Mouse (Mus musculus) ovary, adult 2 months (tissue): ENCODE data around the gene Gk2. TPM values are rescaled to one million over a fixed set of nuclear protein-coding genes. Genes with fewer than 3 reads are reported as not detected.

Experiments used
- polyA plus RNA-seq: library from polyadenylated mRNA; depleted of rRNA; stranded (reverse); fragments of >200 nt; gene quantifications from 2 replicates; pipeline ENCODE4 v1.2.3, GENCODE M21; 2012; rRNA removed

Gene Gk2
- polyA plus RNA-seq = not detected in 2 replicates

GRCm38 (mm10) chr5:97456816-97457215, at the start of gene Gk2:
Gene Gk2 (minus strand): TSS chr5:97457021.

Other genes with a start within 250 kb of the Gk2 start
- 0.37 and 0.64 TPM in 2 replicates for gene Naa11, start 64.6 kb downstream of the Gk2 start, polyA plus RNA-seq